Mouse (Mus musculus): ENCODE results near the gene Mrpl17. TPM values are rescaled to one million over a fixed set of nuclear protein-coding genes. Genes with fewer than 3 reads are reported as not detected.
"Not testable (repeated sequence)": the region's sequence is repeated elsewhere in the genome, so short reads cannot be mapped to it uniquely, and the experiment has no call there.

The Mrpl17 gene
- 143 and 155 TPM in 2 replicates for polyA plus RNA-seq (2012; rRNA removed)

DNA sequence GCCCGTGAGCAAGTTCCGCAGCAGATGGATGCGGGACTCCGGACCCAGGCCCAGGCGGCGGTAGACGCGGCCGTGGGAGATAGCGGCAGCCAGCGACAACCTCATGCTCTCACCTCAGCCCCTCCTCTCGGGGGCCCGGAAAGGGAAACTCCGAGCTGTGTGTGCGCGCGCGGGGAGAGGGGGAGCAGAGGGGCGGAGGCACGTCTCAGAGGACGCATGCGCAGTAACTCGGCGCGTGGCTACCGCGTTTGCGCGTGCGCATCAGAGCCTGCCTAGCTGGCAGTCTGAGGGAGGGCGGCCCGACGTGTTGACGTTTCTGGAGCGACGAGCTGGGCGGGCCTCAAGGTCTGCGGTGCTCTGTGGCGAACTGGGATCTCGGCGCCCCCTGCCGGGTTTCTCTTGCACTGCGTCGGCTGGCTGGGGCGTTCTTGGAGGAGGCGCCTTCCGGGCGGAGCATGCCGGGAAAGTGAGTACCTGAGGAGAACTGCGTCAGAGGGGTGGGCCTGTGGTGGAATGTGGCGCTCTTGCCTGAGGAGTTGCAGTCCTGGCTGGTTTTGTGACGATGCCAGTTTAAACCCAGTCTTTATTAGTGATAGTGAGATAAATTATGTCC, at the start of gene Mrpl17:
Gene Mrpl17 (minus strand): TSS at position 223 of the 613 bp plus-strand sequence.
- H3K4me1 ChIP-seq (ENCODE audit: control insufficient read depth, insufficient read depth, low read length): peaks cover 5% of the 10 kb centered on the region
- H3K27ac ChIP-seq (ENCODE audit: insufficient read depth, low read length): peak within 1 kb of the TSS; percentile 70; the same call in 1 of the 2 replicates
- peak within 1 kb of the TSS; percentile 80 for H3K4me3 ChIP-seq (ENCODE audit: insufficient read depth, low read length)
- peak; percentile 61 for TF ChIP-seq POLR2A (IDR thresholded peaks at IDR 0.05; ENCODE audit: extremely low read depth, insufficient read depth, low read length)
- peak; percentile 61 for TF ChIP-seq CTCF (IDR thresholded peaks at IDR 0.05; ENCODE audit: extremely low read depth, insufficient read depth, low read length)

DNA sequence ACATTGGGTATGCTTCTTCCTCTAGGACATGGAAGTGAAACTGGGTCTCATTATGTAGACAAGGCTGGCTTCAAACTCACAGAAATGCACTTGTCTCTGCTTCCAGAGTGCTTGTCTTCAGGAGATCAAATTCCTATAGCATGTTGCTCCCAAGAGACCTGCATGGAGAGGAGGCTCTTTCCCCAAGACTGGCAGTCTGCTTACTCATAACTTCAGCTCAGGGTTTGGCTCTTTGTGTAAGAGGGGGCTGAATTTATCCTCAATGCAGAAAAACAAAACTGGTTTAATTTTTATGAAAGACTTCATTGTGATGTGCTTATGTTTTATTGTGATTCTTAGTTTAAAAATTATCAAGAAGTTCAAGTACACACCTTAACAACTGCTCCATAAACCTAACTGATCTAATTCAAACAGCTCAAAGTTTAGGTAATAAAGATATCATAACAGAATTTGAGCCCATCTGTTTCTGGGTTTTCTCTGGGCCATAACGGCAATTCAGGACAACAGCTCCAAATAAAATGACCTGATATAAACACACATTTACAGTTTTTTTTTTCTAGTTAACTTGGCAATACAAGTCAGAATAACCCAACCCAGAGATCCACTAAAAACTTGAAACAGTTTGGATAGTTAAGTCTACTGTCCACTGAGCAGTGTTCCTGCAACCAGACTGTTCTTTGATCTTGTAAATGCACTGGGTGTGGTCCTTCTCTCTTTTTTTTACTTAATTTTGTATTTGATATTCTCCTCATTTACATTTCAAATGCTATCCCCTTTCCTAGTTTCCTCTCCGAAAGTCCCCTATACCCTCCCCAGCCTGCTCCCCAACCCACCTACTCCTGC, 45.0 kb upstream of the Mrpl17 start:
- not testable (repeated sequence) for H3K4me1 ChIP-seq (ENCODE audit: control insufficient read depth, insufficient read depth, low read length); H3K4me3 ChIP-seq (ENCODE audit: insufficient read depth, low read length); H3K27ac ChIP-seq (ENCODE audit: insufficient read depth, low read length)

DNA sequence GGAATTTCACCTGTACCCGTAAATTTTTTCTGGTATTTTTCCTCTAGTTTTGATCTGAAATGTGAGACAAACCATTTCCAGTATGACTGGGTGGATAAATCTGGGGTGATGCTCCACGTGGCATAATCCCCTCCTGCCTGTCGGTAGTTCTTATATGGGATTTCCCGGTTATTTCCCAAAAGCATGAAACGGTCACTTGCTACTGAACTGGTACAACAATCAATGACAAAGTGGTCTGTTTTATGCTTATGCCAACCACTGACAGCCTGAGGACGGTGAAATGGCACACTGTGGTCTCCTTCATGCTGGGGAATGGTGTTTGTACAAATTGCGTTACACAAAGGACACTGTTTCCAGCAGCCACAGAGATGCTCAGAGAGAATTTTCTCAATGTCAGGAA, 13.4 kb upstream of the Mrpl17 start:
- TF ChIP-seq CTCF (IDR thresholded peaks at IDR 0.05; ENCODE audit: extremely low read depth, insufficient read depth, low read length) (no peak), POLR2A (IDR thresholded peaks at IDR 0.05; ENCODE audit: extremely low read depth, insufficient read depth, low read length) (no peak)
- H3K4me1 ChIP-seq (ENCODE audit: control insufficient read depth, insufficient read depth, low read length): no peaks in the 10 kb centered on the region
- H3K27ac ChIP-seq (ENCODE audit: insufficient read depth, low read length): no peak overlapping the region
- no peak overlapping the region for H3K4me3 ChIP-seq (ENCODE audit: insufficient read depth, low read length)

DNA sequence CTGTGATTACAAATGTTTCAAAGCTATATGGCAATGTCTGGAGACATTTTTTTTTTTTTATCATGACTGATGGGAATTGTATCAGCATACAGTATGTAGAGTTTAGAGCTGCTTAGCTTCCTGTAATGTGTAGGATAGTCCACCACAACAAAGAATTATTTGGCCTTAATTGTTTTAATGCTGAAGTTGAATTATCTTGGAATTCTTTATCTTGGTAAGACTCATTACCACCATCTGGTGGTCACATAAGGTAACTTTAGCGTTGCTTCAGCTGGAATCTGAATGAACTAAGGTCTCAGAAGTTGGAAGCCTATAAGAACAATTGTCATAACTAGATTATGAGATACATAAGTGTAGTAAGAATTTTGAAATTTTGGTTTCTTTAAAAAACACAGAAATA, 7.6 kb upstream of the Mrpl17 start:
- no peak for TF ChIP-seq POLR2A (IDR thresholded peaks at IDR 0.05; ENCODE audit: extremely low read depth, insufficient read depth, low read length)
- no peak for TF ChIP-seq CTCF (IDR thresholded peaks at IDR 0.05; ENCODE audit: extremely low read depth, insufficient read depth, low read length)
- H3K4me3 ChIP-seq (ENCODE audit: insufficient read depth, low read length): no peak overlapping the region
- H3K27ac ChIP-seq (ENCODE audit: insufficient read depth, low read length): no peak overlapping the region
- no peaks in the 10 kb centered on the region for H3K4me1 ChIP-seq (ENCODE audit: control insufficient read depth, insufficient read depth, low read length)

DNA sequence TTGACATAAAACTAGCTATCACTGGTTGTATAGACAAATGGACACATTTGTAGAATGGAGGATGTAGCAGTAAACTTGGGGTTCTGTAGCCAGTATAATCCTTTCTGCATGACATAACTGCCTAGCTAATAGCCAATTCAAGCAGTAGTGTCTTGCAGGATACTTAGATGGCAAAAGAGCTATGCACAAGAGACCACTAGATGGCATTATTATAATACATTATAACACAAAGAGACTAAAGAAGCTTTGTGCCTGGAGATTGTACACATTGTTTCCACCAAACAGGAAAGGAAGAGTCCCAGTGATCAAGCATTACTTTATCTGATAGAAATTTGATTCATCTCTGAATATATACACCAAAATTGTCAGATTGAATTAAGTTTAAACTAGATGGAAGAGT, 5.8 kb upstream of the Mrpl17 start:
- Histone ChIP-seq H3K4me3 (ENCODE audit: insufficient read depth, low read length) (no peak overlapping the region), H3K27ac (ENCODE audit: insufficient read depth, low read length) (no peak overlapping the region), H3K4me1 (ENCODE audit: control insufficient read depth, insufficient read depth, low read length) (no peaks in the 10 kb centered on the region)
- TF ChIP-seq CTCF (IDR thresholded peaks at IDR 0.05; ENCODE audit: extremely low read depth, insufficient read depth, low read length) (no peak), POLR2A (IDR thresholded peaks at IDR 0.05; ENCODE audit: extremely low read depth, insufficient read depth, low read length) (no peak)

DNA sequence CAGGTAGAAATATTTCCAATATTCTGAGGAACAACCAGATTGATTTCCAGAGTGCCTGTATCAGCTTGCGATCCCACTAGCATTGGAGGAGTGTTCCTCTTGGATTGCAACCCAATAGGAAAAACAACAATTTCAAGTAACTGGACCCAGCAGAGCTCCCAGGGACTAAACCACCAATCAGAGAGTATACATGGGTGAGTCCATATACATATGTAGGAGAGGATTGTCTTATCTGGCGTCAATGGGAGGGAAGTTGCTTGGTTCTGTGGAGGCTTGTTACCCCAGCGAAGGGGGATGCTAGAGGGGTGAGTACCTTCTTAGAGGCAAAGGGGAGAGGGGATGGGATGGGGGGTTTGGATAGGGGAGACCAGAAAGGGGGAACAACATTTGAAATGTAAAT, 2.4 kb upstream of the Mrpl17 start:
- Histone ChIP-seq H3K4me3 (ENCODE audit: insufficient read depth, low read length) (no peak overlapping the region), H3K4me1 (ENCODE audit: control insufficient read depth, insufficient read depth, low read length) (peaks cover 4% of the 10 kb centered on the region), H3K27ac (ENCODE audit: insufficient read depth, low read length) (no peak overlapping the region)
- no peak for TF ChIP-seq CTCF (IDR thresholded peaks at IDR 0.05; ENCODE audit: extremely low read depth, insufficient read depth, low read length)
- no peak for TF ChIP-seq POLR2A (IDR thresholded peaks at IDR 0.05; ENCODE audit: extremely low read depth, insufficient read depth, low read length)

DNA sequence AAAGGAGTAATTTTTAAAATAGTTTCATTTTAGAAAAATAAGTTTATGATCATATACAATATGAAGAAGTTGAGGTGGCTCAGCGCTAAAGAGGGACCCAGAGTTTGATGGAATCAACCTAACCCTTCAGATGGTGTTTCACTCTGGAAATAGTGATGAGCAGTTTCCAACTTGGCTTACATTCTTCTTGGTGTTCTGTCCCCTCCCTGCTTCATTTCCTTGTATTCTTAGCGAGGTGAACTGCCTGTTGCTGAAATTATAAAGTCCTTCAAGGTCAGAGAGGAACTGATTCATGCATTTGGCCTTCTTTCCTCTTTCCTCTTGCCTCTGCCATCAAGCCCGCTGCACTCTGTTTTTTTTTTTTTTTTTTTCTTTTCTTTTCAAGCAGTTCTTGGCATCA, 1.7 kb upstream of the Mrpl17 start:
- Histone ChIP-seq H3K4me3 (ENCODE audit: insufficient read depth, low read length) (no peak overlapping the region), H3K27ac (ENCODE audit: insufficient read depth, low read length) (no peak overlapping the region), H3K4me1 (ENCODE audit: control insufficient read depth, insufficient read depth, low read length) (peaks cover 5% of the 10 kb centered on the region)
- TF ChIP-seq POLR2A (IDR thresholded peaks at IDR 0.05; ENCODE audit: extremely low read depth, insufficient read depth, low read length) (no peak), CTCF (IDR thresholded peaks at IDR 0.05; ENCODE audit: extremely low read depth, insufficient read depth, low read length) (no peak)

DNA sequence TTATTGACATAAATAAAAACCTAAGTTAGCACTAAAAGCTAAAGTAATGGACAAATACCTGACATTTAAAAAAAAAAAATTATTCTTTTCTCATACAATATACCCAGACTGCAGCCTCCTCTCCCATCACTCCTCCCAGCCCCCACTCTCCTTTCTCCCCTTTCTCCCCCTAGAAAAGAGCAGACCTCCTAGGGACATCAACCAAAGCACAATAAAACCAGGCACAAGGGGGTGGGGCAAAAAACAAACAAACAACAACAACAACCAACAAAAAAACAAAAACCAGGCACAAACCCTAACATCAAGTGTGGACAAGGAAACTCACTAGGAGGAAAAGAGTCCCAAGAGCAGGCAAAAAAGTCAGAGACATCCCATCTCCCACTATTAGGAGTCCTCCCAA, 617 bp upstream of the Mrpl17 start:
- Histone ChIP-seq H3K27ac (ENCODE audit: insufficient read depth, low read length) (no peak overlapping the region), H3K4me3 (ENCODE audit: insufficient read depth, low read length) (no peak overlapping the region; the same call in 1 of the 2 replicates), H3K4me1 (ENCODE audit: control insufficient read depth, insufficient read depth, low read length) (peaks cover 5% of the 10 kb centered on the region)
- TF ChIP-seq POLR2A (IDR thresholded peaks at IDR 0.05; ENCODE audit: extremely low read depth, insufficient read depth, low read length) (no peak), CTCF (IDR thresholded peaks at IDR 0.05; ENCODE audit: extremely low read depth, insufficient read depth, low read length) (no peak)

DNA sequence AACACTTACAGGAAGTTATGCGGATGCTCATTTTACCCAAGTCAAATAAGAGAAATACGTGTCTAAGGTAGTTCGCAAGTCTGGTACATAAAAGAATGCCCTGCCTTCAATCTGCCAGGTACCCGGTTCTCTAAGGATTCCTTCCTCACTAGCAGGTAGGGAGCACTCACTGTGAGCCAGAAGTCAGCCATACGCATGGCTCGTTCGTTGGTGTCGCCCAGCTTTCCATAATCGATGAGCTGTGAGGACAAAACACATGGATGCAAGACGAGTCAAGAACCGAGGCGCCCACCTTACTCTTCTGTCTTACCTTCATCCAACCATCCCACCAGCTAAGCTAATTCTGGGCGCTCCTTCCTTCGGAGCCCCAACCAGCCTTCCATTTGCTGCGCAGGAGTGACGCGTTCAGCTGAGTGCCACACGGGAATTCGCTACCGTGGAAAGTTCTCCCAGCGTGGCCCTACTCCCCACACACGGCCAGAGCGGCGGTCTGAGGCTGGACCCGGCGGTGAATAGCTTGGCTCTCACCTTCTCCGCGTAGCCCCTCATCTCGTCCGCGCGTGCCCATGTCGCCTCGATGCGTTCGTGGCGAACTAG, 521 bp downstream of the Mrpl17 start:
- peak overlapping the region; percentile 70; the same call in 1 of the 2 replicates for H3K27ac ChIP-seq (ENCODE audit: insufficient read depth, low read length)
- peak overlapping the region; percentile 80 for H3K4me3 ChIP-seq (ENCODE audit: insufficient read depth, low read length)
- peaks cover 5% of the 10 kb centered on the region for H3K4me1 ChIP-seq (ENCODE audit: control insufficient read depth, insufficient read depth, low read length)
- no peak for TF ChIP-seq POLR2A (IDR thresholded peaks at IDR 0.05; ENCODE audit: extremely low read depth, insufficient read depth, low read length)
- TF ChIP-seq CTCF (IDR thresholded peaks at IDR 0.05; ENCODE audit: extremely low read depth, insufficient read depth, low read length): no peak

DNA sequence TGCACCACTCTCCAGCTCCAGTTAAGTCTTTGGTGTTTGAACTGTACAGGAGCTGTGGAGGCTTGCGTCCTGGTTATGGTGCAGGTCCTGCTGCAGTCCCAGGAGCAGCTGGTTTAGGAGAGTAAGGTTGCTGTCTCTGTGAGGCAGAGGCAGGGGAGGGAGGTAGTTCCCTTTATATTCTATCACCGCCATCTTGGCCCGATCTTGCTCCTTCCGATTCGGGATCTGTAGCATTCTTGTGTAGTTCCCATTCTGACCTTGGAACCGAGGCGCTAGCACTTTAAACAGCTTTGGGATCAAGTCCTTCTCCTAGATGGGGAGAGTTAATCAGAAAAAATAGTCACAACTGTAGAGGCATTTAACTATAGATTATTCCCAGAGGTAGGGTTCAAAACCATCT, 1.1 kb downstream of the Mrpl17 start:
- Histone ChIP-seq H3K4me1 (ENCODE audit: control insufficient read depth, insufficient read depth, low read length) (peaks cover 5% of the 10 kb centered on the region), H3K27ac (ENCODE audit: insufficient read depth, low read length) (no peak overlapping the region), H3K4me3 (ENCODE audit: insufficient read depth, low read length) (peak overlapping the region; percentile 80)
- TF ChIP-seq CTCF (IDR thresholded peaks at IDR 0.05; ENCODE audit: extremely low read depth, insufficient read depth, low read length): no peak
- no peak for TF ChIP-seq POLR2A (IDR thresholded peaks at IDR 0.05; ENCODE audit: extremely low read depth, insufficient read depth, low read length)

All from cortical plate, adult 2 months (tissue).